Mouse (Mus musculus): Measurements from ENCODE around the gene Ly6g6e. TPM values are rescaled to one million over a fixed set of nuclear protein-coding genes. Genes with fewer than 3 reads are reported as not detected.

Gene Ly6g6e
- polyA plus RNA-seq, 1 experiment from 2014 or later: 0.31 TPM

GRCm38 (mm10) chr17:35080248-35080647 lies 3.5 kb downstream of the Ly6g6e start:
- 0 out of 2 replicates have a peak overlapping the region, but pooled peaks have one; percentile 8 for H3K27ac ChIP-seq
- no peak for ATAC-seq (replicated peaks; ENCODE audit: insufficient number of reproducible peaks, insufficient read depth, low FRiP score, low read depth)
- H3K9ac ChIP-seq: no peak overlapping the region
- 35% methylated on average over 6 of the region's 6 CpGs for WGBS
- H3K4me2 ChIP-seq: peak overlapping the region; percentile 52
- H3K4me3 ChIP-seq: no peak overlapping the region
- H3K4me1 ChIP-seq (replicated peaks): peaks cover 26% of the 10 kb centered on the region
- H3K27me3 ChIP-seq: 0 out of 2 replicates have a peak, but pooled peaks cover 4% of the 10 kb centered on the region
- no peaks in the 10 kb centered on the region for H3K36me3 ChIP-seq
- H3K9me3 ChIP-seq (replicated peaks): no peaks in the 10 kb centered on the region

GRCm38 (mm10) chr17:35080710-35081109 lies 4.0 kb downstream of the Ly6g6e start:
- no peaks in the 10 kb centered on the region for H3K36me3 ChIP-seq
- 0 out of 2 replicates have a peak, but pooled peaks cover 4% of the 10 kb centered on the region for H3K27me3 ChIP-seq
- H3K9ac ChIP-seq: no peak overlapping the region
- no peak overlapping the region for H3K4me3 ChIP-seq
- H3K4me2 ChIP-seq: no peak overlapping the region
- peaks cover 26% of the 10 kb centered on the region for H3K4me1 ChIP-seq (replicated peaks)
- H3K9me3 ChIP-seq (replicated peaks): no peaks in the 10 kb centered on the region
- ATAC-seq (replicated peaks; ENCODE audit: insufficient number of reproducible peaks, insufficient read depth, low FRiP score, low read depth): no peak
- WGBS: 82% methylated on average over 4 of the region's 4 CpGs
- no peak overlapping the region for H3K27ac ChIP-seq

- Histone ChIP-seq H3K4me3 (no peak overlapping the region), H3K36me3 (no peaks in the 10 kb centered on the region), H3K9me3 (replicated peaks) (no peaks in the 10 kb centered on the region), H3K4me1 (replicated peaks) (peaks cover 12% of the 10 kb centered on the region), H3K9ac (no peak overlapping the region), H3K27ac (no peak overlapping the region), H3K4me2 (no peak overlapping the region), H3K27me3 (0 out of 2 replicates have a peak, but pooled peaks cover 4% of the 10 kb centered on the region)
- WGBS: 76% methylated on average over 16 of the region's 16 CpGs
- no peak for ATAC-seq (replicated peaks; ENCODE audit: insufficient number of reproducible peaks, insufficient read depth, low FRiP score, low read depth)
Measured at GRCm38 (mm10) chr17:35082841-35083576, 6.3 kb downstream of the Ly6g6e start.

GRCm38 (mm10) chr17:35083929-35084497 lies 7.3 kb downstream of the Ly6g6e start:
- Histone ChIP-seq H3K4me3 (no peak overlapping the region), H3K27me3 (0 out of 2 replicates have a peak, but pooled peaks cover 4% of the 10 kb centered on the region), H3K36me3 (no peaks in the 10 kb centered on the region), H3K27ac (no peak overlapping the region), H3K4me2 (no peak overlapping the region), H3K9me3 (replicated peaks) (no peaks in the 10 kb centered on the region), H3K9ac (no peak overlapping the region), H3K4me1 (replicated peaks) (peaks cover 10% of the 10 kb centered on the region)
- 55% methylated on average over 3 of the region's 3 CpGs for WGBS
- ATAC-seq (replicated peaks; ENCODE audit: insufficient number of reproducible peaks, insufficient read depth, low FRiP score, low read depth): no peak

- Histone ChIP-seq H3K4me3 (no peak within 1 kb of the TSS), H3K4me1 (replicated peaks) (peaks cover 6% of the 10 kb centered on the region), H3K27ac (no peak within 1 kb of the TSS), H3K4me2 (no peak within 1 kb of the TSS), H3K36me3 (no peaks in the 10 kb centered on the region), H3K27me3 (0 out of 2 replicates have a peak, but pooled peaks cover 4% of the 10 kb centered on the region), H3K9me3 (replicated peaks) (no peaks in the 10 kb centered on the region), H3K9ac (no peak within 1 kb of the TSS)
- no peak for ATAC-seq (replicated peaks; ENCODE audit: insufficient number of reproducible peaks, insufficient read depth, low FRiP score, low read depth)
- 50% methylated on average over 7 of the region's 7 CpGs for WGBS
Measured at GRCm38 (mm10) chr17:35085208-35085865, 8.6 kb downstream of the Ly6g6e start, which contains the start of gene Ly6g6f. Gene Ly6g6f (minus strand): TSS chr17:35085610.

GRCm38 (mm10) chr17:35088151-35088550 lies 11.4 kb downstream of the Ly6g6e start:
- ATAC-seq (replicated peaks; ENCODE audit: insufficient number of reproducible peaks, insufficient read depth, low FRiP score, low read depth): no peak
- no peak overlapping the region for H3K4me2 ChIP-seq
- peaks cover 11% of the 10 kb centered on the region for H3K4me1 ChIP-seq (replicated peaks)
- no peak overlapping the region for H3K27ac ChIP-seq
- 29% methylated on average over 2 of the region's 2 CpGs for WGBS
- no peak overlapping the region for H3K4me3 ChIP-seq
- peaks cover 15% of the 10 kb centered on the region for H3K36me3 ChIP-seq
- no peaks in the 10 kb centered on the region for H3K9me3 ChIP-seq (replicated peaks)
- H3K27me3 ChIP-seq: no peaks in the 10 kb centered on the region
- H3K9ac ChIP-seq: no peak overlapping the region

GRCm38 (mm10) chr17:35088825-35089644 lies 12.3 kb downstream of the Ly6g6e start, which contains the start of gene Abhd16a:
Gene Abhd16a (plus strand): TSS chr17:35089263.
- Histone ChIP-seq H3K27me3 (no peaks in the 10 kb centered on the region), H3K9me3 (replicated peaks) (no peaks in the 10 kb centered on the region), H3K4me3 (peak within 1 kb of the TSS; percentile 59), H3K36me3 (peaks cover 22% of the 10 kb centered on the region), H3K27ac (peak within 1 kb of the TSS; percentile 95), H3K4me1 (replicated peaks) (peaks cover 11% of the 10 kb centered on the region), H3K4me2 (peak within 1 kb of the TSS; percentile 74), H3K9ac (peak within 1 kb of the TSS; percentile 82)
- 3% methylated on average over 67 of the region's 67 CpGs for WGBS
- peak; percentile 97 for ATAC-seq (replicated peaks; ENCODE audit: insufficient number of reproducible peaks, insufficient read depth, low FRiP score, low read depth)

- 55% methylated on average over 8 of the region's 8 CpGs for WGBS
- H3K27me3 ChIP-seq: no peaks in the 10 kb centered on the region
- peaks cover 35% of the 10 kb centered on the region for H3K36me3 ChIP-seq
- H3K9ac ChIP-seq: peak overlapping the region; percentile 82
- peak overlapping the region; percentile 59 for H3K4me3 ChIP-seq
- peaks cover 11% of the 10 kb centered on the region for H3K4me1 ChIP-seq (replicated peaks)
- H3K27ac ChIP-seq: peak overlapping the region; percentile 95
- no peak for ATAC-seq (replicated peaks; ENCODE audit: insufficient number of reproducible peaks, insufficient read depth, low FRiP score, low read depth)
- H3K4me2 ChIP-seq: peak overlapping the region; percentile 74
- no peaks in the 10 kb centered on the region for H3K9me3 ChIP-seq (replicated peaks)
Measured at GRCm38 (mm10) chr17:35090166-35090932, 13.6 kb downstream of the Ly6g6e start.

GRCm38 (mm10) chr17:35092403-35093198 lies 15.9 kb downstream of the Ly6g6e start:
- no peak overlapping the region for H3K4me3 ChIP-seq
- H3K4me2 ChIP-seq: no peak overlapping the region
- H3K27me3 ChIP-seq: no peaks in the 10 kb centered on the region
- H3K36me3 ChIP-seq: peaks cover 53% of the 10 kb centered on the region
- H3K27ac ChIP-seq: no peak overlapping the region
- no peaks in the 10 kb centered on the region for H3K9me3 ChIP-seq (replicated peaks)
- ATAC-seq (replicated peaks; ENCODE audit: insufficient number of reproducible peaks, insufficient read depth, low FRiP score, low read depth): no peak
- 86% methylated on average over 14 of the region's 14 CpGs for WGBS
- H3K4me1 ChIP-seq (replicated peaks): peaks cover 11% of the 10 kb centered on the region
- H3K9ac ChIP-seq: no peak overlapping the region
